ENCODE assay signal across 8 mouse cellular contexts in the genomic region with DNA sequence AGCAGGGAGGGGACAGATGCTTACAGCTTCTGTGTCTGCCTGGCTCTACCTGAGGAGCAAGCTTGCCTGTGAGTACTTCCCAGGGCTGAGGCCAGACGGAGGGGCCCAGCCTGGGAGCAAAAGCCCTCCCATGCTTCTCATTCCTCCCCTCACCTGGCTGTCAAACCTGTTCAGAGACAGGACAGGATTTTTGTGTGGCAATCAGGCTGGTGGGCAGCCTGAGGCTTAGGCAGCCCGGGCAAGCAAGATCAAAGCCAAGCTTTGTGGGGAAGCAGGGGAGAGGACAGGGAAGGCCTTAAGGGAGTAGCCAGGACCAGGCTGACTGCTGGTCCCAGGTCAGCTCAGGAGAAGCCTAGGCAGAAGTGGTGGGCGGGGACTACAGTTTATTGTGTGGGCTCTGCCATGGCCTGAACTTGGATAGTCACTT. TPM values are rescaled to one million over a fixed set of nuclear protein-coding genes. Genes with fewer than 3 reads are reported as not detected.
A peak's percentile ranks its signal among the peaks of the same experiment; 100 is the strongest.
DNase-seq lines count a peak whose midpoint lies in the region; ATAC-seq lines count a peak whose summit lies in the region.

No protein-coding gene starts in this region.

- H3K27me3 ChIP-seq in midbrain, embryonic 10.5 days (ENCODE audit: low read depth, poor library complexity, severe bottlenecking) = peaks cover 45% of the 10 kb centered on the region
- H3K27me3 ChIP-seq in midbrain, embryonic 11.5 days (ENCODE audit: control insufficient read depth, insufficient read depth, low read length) = no peaks in the 10 kb centered on the region; the same call in 1 of the 2 replicates
- H3K27me3 ChIP-seq in limb, embryonic 13.5 days = no peaks in the 10 kb centered on the region
- H3K27me3 ChIP-seq in stomach, embryonic 16.5 days (ENCODE audit: control insufficient read depth, insufficient read depth, low read length) = no peaks in the 10 kb centered on the region

- no peak overlapping the region for H3K4me2 ChIP-seq in midbrain, embryonic 11.5 days
- H3K4me2 ChIP-seq in limb, embryonic 13.5 days (replicated peaks) = peak overlapping the region; percentile 44
- H3K4me2 ChIP-seq in stomach, embryonic 16.5 days (ENCODE audit: low read depth, low read length) = no peak overlapping the region; the same call in 1 of the 2 replicates

- DNase-seq in embryo, embryonic 10.5 days (ENCODE audit: low spot score) = peak; percentile 9
- no peak for DNase-seq in embryo, embryonic 10 days (ENCODE audit: low spot score)
- DNase-seq in midbrain, embryonic 10.5 days (ENCODE audit: low spot score) = peak; percentile 11
- DNase-seq in midbrain, embryonic 11.5 days (ENCODE audit: low spot score, missing footprints) = no peak
- DNase-seq in MN1 (ENCODE audit: low spot score) = no peak
- no peak for DNase-seq in cerebellum, adult 9-10 months

- peaks cover 20% of the 10 kb centered on the region for H3K4me1 ChIP-seq in midbrain, embryonic 10.5 days
- H3K4me1 ChIP-seq in midbrain, embryonic 11.5 days (ENCODE audit: control insufficient read depth, insufficient read depth, low read length) = peaks cover 17% of the 10 kb centered on the region
- peaks cover 46% of the 10 kb centered on the region for H3K4me1 ChIP-seq in limb, embryonic 13.5 days
- H3K4me1 ChIP-seq in stomach, embryonic 16.5 days (ENCODE audit: control insufficient read depth, insufficient read depth, low read length) = peaks cover 19% of the 10 kb centered on the region

- H3K9me3 ChIP-seq in midbrain, embryonic 10.5 days (replicated peaks) = no peaks in the 10 kb centered on the region
- H3K9me3 ChIP-seq in midbrain, embryonic 11.5 days (ENCODE audit: control insufficient read depth, low read length) = no peaks in the 10 kb centered on the region
- H3K9me3 ChIP-seq in limb, embryonic 13.5 days = no peaks in the 10 kb centered on the region
- H3K9me3 ChIP-seq in stomach, embryonic 16.5 days (replicated peaks; ENCODE audit: control insufficient read depth, low read length) = no peaks in the 10 kb centered on the region

- 60% methylated on average over 3 of the region's 3 CpGs for WGBS in midbrain, embryonic 10.5 days
- WGBS in midbrain, embryonic 11.5 days = 56% methylated on average over 3 of the region's 3 CpGs
- 32% methylated on average over 3 of the region's 3 CpGs for WGBS in limb, embryonic 13.5 days
- 36% methylated on average over 3 of the region's 3 CpGs for WGBS in stomach, embryonic 16.5 days

- ATAC-seq in midbrain, embryonic 11.5 days (ENCODE audit: low FRiP score) = no peak
- ATAC-seq in limb, embryonic 13.5 days (ENCODE audit: low FRiP score, low read depth) = no peak; the same call in 1 of the 2 replicates
- ATAC-seq in stomach, embryonic 16.5 days (ENCODE audit: insufficient read depth, low FRiP score) = peak; percentile 20

- H3K4me3 ChIP-seq in midbrain, embryonic 10.5 days = no peak overlapping the region
- no peak overlapping the region for H3K4me3 ChIP-seq in midbrain, embryonic 11.5 days (ENCODE audit: low read depth, low read length)
- H3K4me3 ChIP-seq in limb, embryonic 13.5 days = no peak overlapping the region
- no peak overlapping the region for H3K4me3 ChIP-seq in stomach, embryonic 16.5 days (replicated peaks; ENCODE audit: low read length)

- H3K36me3 ChIP-seq in midbrain, embryonic 10.5 days = no peaks in the 10 kb centered on the region
- no peaks in the 10 kb centered on the region for H3K36me3 ChIP-seq in midbrain, embryonic 11.5 days (ENCODE audit: control insufficient read depth, insufficient read depth, low read length)
- H3K36me3 ChIP-seq in limb, embryonic 13.5 days = no peaks in the 10 kb centered on the region
- no peaks in the 10 kb centered on the region for H3K36me3 ChIP-seq in stomach, embryonic 16.5 days (ENCODE audit: control insufficient read depth, insufficient read depth, low read length)

- no peak overlapping the region for H3K27ac ChIP-seq in midbrain, embryonic 10.5 days (replicated peaks)
- no peak overlapping the region for H3K27ac ChIP-seq in midbrain, embryonic 11.5 days (ENCODE audit: low read depth, low read length)
- H3K27ac ChIP-seq in limb, embryonic 13.5 days = peak overlapping the region; percentile 85
- peak overlapping the region; percentile 87 for H3K27ac ChIP-seq in stomach, embryonic 16.5 days (ENCODE audit: low read length)

- no peak overlapping the region for H3K9ac ChIP-seq in midbrain, embryonic 11.5 days (ENCODE audit: low read length)
- peak overlapping the region; percentile 31 for H3K9ac ChIP-seq in limb, embryonic 13.5 days
- H3K9ac ChIP-seq in stomach, embryonic 16.5 days (ENCODE audit: low read length) = peak overlapping the region; percentile 58

RNA-seq across cellular contexts. Expression of a gene that starts 32.7 kb away (rescaled TPM):
- polyA plus RNA-seq in midbrain, embryonic 10.5 days (2016; fragmentation: Nextera tagmentation; extraction: Ambion mirVana) = 1.3 and 1.4 TPM in 2 replicates
- polyA plus RNA-seq in midbrain, embryonic 11.5 days (2014; fragmentation: Nextera tagmentation; extraction: Ambion mirVana) = 1.2 TPM in 2 replicates
- 1.2 and 1.3 TPM in 2 replicates for polyA plus RNA-seq in limb, embryonic 13.5 days (2015; fragmentation: Nextera tagmentation; extraction: Ambion mirVana)
- polyA plus RNA-seq in stomach, embryonic 16.5 days (2015; fragmentation: Nextera tagmentation; extraction: Ambion mirVana) = 2.1 and 3.1 TPM in 2 replicates

RNA-seq across cellular contexts. Expression of a gene that starts 58.5 kb away (rescaled TPM):
- polyA plus RNA-seq in midbrain, embryonic 10.5 days (2016; fragmentation: Nextera tagmentation; extraction: Ambion mirVana) = 35.0 and 47.1 TPM in 2 replicates
- polyA plus RNA-seq in midbrain, embryonic 11.5 days (2014; fragmentation: Nextera tagmentation; extraction: Ambion mirVana) = 47.4 and 51.4 TPM in 2 replicates
- 34.5 and 35.1 TPM in 2 replicates for polyA plus RNA-seq in limb, embryonic 13.5 days (2015; fragmentation: Nextera tagmentation; extraction: Ambion mirVana)
- polyA plus RNA-seq in stomach, embryonic 16.5 days (2015; fragmentation: Nextera tagmentation; extraction: Ambion mirVana) = 25.8 and 28.7 TPM in 2 replicates

Comparison
In these comparisons a context has a peak if more than half of its experiments do, and no peak if none do; other contexts are left out.
1. DNase-seq: peak in embryo, embryonic 10.5 days (single experiment) and midbrain, embryonic 10.5 days (single experiment); none in embryo, embryonic 10 days (single experiment), midbrain, embryonic 11.5 days (single experiment), MN1 (single experiment) and cerebellum, adult 9-10 months (single experiment).
2. H3K27ac ChIP-seq: peak in limb, embryonic 13.5 days (single experiment) and stomach, embryonic 16.5 days (single experiment); none in midbrain, embryonic 10.5 days (single experiment) and midbrain, embryonic 11.5 days (single experiment).